In the genomic region with DNA sequence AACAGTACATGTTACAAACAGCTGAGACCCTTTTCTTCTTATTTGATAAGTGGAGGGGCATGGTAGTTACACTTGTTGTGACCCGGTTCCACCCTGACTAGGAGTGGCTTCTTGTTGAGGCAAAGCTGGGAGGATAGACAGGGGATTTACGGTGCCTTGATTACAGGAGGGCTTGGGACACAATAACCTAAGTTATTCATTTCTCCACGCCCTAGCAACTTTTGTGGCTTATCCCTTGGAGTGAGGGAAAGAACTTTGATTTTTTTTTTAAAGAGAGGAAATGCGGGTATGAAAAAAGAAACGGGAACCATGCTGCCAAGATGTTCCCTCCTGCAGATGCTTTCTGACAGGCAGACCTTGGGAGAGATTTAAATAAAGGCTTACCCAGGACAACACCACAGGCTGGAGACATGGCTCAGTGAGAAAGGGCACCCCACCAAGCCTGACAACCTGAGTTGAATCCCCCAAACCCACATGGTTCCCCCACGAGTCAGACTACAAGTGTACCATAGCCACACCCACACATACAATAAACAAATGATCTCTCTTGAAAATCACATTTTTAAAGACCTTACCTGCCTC, we compare ENCODE assay signal across 16 mouse cellular contexts. TPM values are rescaled to one million over a fixed set of nuclear protein-coding genes. Genes with fewer than 3 reads are reported as not detected.
"Had no signal": no experiment of that assay in that cellular context is flagged by ENCODE, and none has a peak within 500 bp of the region (broad histone marks: within the 10 kb centered on the region; RNA-seq: fewer than 3 reads in every experiment).

No protein-coding gene starts in this region.

- H3K36me3 ChIP-seq: intestine, embryonic 15.5 days; liver, embryonic 13.5 days; neural tube, embryonic 12.5 days; neural tube, embryonic 15.5 days had no signal

- H3K27ac ChIP-seq: intestine, embryonic 15.5 days; left cerebral cortex, adult 2 months; liver, embryonic 13.5 days; neural tube, embryonic 12.5 days; neural tube, embryonic 15.5 days had no signal

- H3K4me2 ChIP-seq: intestine, embryonic 15.5 days; liver, embryonic 13.5 days; midbrain, embryonic 11.5 days; neural tube, embryonic 12.5 days; neural tube, embryonic 15.5 days had no signal

- H3K4me3 ChIP-seq: intestine, embryonic 15.5 days; left cerebral cortex, adult 2 months; liver, embryonic 13.5 days; neural tube, embryonic 12.5 days; neural tube, embryonic 15.5 days had no signal

- H3K4me1 ChIP-seq: intestine, embryonic 15.5 days; liver, embryonic 13.5 days; neural tube, embryonic 12.5 days; neural tube, embryonic 15.5 days had no signal

- ATAC-seq: intestine, embryonic 15.5 days had no signal

- H3K9ac ChIP-seq: intestine, embryonic 15.5 days; liver, embryonic 13.5 days; neural tube, embryonic 12.5 days; neural tube, embryonic 15.5 days had no signal

- H3K9me3 ChIP-seq: intestine, embryonic 15.5 days; liver, embryonic 13.5 days; neural tube, embryonic 12.5 days; neural tube, embryonic 15.5 days had no signal

- H3K27me3 ChIP-seq: neural tube, embryonic 12.5 days; neural tube, embryonic 15.5 days had no signal

- DNase-seq: layer of hippocampus, postnatal 36 days; liver, embryonic 13.5 days; lung, adult 2 months; lung, postnatal 14 days; lung, postnatal 4 days; midbrain, embryonic 14.5 days; right cerebral cortex, adult 18-20 months; right cerebral cortex, postnatal 14 days; right cerebral cortex, postnatal 4 days; thymus, postnatal 25 days had no signal

RNA-seq across cellular contexts. Expression of gene Bcat1, which starts 20.6 kb away (rescaled TPM):
- polyA plus RNA-seq: liver, adult 2 months had no signal
